Mouse (Mus musculus): ENCODE results near the gene Cyyr1.

- TF ChIP-seq IRF4 (IDR thresholded peaks at IDR 0.05; ENCODE audit: low read depth, low read length) (peak; percentile 82; the same call in 1 of the 2 replicates), CTCF (conservative IDR thresholded peaks at IDR 0.05 in 1 of 2, IDR thresholded peaks at IDR 0.05 in 1 of 2; ENCODE audit: low read depth in 2 of 2, low read length in 2 of 2) (no peak), POLR2A (IDR thresholded peaks at IDR 0.05; ENCODE audit: low read depth, low read length) (no peak), EP300 (IDR thresholded peaks at IDR 0.05; ENCODE audit: low read length) (peak; percentile 69), E2F4 (IDR thresholded peaks at IDR 0.05; ENCODE audit: insufficient replicate concordance, low read depth, low read length) (no peak)
These were observed 13.3 kb upstream of the Cyyr1 start for GRCm38 (mm10) chr16:85566474-85566873.

Data from CH12.LX (cell line).